Mouse (Mus musculus): ENCODE measurements around the gene Cdc34.

Gene Cdc34

GRCm38 (mm10) chr10:79681591-79682245, at the start of gene Cdc34:
Gene Cdc34, plus strand, starts transcription at chr10:79682195.
- peak; percentile 99 for DNase-seq (ENCODE audit: low read depth)

DNA sequence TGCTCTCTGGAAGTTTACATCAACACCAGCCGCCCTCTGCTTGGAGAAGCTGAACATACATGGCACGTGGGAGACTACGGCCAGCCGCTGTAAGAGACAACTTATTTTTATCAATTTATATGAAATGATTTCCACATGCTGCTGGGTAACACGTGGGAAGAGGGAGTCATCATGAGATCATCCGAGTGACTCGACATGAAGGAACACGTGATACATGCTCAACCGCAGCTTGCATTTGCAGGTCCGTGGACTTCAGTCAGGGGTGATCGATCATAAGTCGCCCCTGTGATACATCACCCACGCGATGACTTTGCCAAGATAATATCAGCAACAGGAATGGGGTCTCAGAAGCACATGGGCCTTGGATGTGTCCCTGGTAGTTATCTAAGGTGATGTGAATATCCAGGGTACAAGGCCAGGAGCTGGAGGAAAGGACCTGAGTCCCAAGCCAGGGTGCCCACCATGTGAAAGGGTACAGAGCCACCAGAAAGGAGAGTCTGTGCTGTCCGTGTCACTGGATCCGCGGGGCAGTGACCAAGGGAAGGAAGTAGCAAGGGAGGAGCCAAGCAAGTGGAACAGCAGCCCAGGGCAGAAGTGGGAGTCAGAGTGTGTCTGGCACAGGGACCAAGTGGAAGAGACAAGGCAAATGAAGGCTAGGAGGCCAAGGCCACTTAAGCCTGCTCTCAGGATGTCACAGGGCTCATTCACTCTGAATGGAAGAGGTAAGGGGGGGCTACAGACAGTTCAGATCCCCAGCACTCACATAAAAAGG, 48.8 kb upstream of the Cdc34 start:
- peak; percentile 70 for DNase-seq (ENCODE audit: low read depth)

DNA sequence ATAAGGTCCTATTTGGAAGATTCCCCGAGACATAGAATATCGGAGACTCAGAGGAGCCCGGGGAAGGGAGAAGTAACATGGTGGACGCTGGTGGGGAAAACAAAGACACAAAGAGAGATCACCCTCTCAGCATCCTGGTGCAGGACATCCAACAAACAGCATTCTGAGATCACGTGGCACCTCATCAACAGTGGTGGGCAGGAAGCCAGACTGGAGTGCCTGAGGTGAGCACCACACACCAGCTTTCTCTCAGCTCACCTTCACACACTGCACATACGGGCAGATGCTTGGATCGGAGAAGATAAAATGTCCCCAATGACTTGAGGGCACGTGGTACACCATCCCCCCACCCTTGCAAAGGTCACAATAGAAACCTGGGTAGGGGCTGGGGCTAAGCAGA, 45.7 kb upstream of the Cdc34 start:
- DNase-seq (ENCODE audit: low read depth): no peak

- DNase-seq (ENCODE audit: low read depth): no peak
Observed at GRCm38 (mm10) chr10:79637128-79638110, 44.6 kb upstream of the Cdc34 start, which contains the start of gene Shc2. Gene Shc2, minus strand, starts transcription at chr10:79637918.

DNA sequence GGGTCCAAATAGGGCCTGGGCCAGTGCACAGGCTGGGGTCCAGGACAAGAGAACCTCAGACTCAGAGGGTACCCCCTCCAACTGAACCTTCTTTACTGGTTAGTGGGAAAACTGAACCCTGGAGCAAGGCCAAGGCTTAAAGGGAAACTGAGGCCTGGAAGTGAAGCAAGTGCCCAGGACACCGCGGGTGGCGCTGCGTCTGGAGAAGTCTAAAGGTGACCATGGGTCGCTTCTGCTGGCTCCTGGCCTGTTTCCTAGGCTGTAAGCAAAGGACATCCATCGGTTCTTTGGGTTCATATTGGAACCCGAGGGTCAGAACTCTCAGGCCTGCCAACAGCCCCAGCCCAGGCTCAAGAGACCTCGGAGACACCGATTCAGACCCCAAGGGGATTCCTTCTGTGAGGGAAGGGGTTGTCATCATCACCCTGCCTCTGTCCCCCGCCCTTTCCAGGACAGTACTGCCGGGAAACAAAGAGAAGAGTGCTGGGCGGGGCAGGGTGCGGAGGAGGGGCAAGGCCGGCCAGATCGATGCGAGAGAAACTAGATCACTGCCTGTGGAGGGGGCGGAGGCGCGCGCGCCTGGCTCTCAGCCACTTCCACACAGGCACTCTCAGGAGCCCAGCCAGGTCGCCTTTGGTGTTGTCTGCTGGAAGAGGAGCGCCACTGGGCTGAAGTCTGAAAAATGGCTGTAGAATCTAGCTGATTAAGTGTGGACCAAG, 43.4 kb upstream of the Cdc34 start:
- DNase-seq (ENCODE audit: low read depth): no peak

GRCm38 (mm10) chr10:79645711-79646110, 36.3 kb upstream of the Cdc34 start, which contains the start of gene Odf3l2:
Gene Odf3l2, minus strand, starts transcription at chr10:79645738.
- DNase-seq (ENCODE audit: low read depth): no peak

GRCm38 (mm10) chr10:79649070-79649751, 32.8 kb upstream of the Cdc34 start:
- peak; percentile 71 for DNase-seq (ENCODE audit: low read depth)

- DNase-seq (ENCODE audit: low read depth): no peak
Observed at GRCm38 (mm10) chr10:79652789-79653188, 29.2 kb upstream of the Cdc34 start.

DNA sequence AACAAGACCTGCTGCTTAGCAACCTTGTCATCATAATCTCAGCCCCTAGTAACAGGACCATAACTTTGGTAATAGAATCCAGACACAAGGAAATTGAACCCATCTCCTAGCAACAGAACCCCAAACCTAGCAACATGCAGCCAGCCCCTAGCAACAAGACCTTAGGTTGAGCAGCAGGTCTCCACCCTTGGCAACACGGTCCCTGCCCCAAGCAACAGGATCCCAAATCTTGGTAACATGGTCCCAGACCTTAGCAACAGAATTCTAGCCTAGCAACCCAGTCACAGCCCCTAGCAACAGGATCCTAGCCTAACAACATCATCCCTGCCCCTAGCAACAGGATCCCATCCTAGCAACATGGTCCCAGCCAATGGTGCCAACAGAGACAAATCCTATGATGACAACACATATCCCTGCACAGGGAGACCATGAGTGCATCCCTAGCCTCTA, 27.0 kb upstream of the Cdc34 start:
- DNase-seq (ENCODE audit: low read depth): no peak

GRCm38 (mm10) chr10:79658829-79659228, 23.2 kb upstream of the Cdc34 start:
- peak; percentile 40 for DNase-seq (ENCODE audit: low read depth)

- peak; percentile 27 for DNase-seq (ENCODE audit: low read depth)
Observed at GRCm38 (mm10) chr10:79660298-79660697, 21.7 kb upstream of the Cdc34 start.

GRCm38 (mm10) chr10:79661861-79662260, 20.1 kb upstream of the Cdc34 start:
- peak; percentile 24 for DNase-seq (ENCODE audit: low read depth)

DNA sequence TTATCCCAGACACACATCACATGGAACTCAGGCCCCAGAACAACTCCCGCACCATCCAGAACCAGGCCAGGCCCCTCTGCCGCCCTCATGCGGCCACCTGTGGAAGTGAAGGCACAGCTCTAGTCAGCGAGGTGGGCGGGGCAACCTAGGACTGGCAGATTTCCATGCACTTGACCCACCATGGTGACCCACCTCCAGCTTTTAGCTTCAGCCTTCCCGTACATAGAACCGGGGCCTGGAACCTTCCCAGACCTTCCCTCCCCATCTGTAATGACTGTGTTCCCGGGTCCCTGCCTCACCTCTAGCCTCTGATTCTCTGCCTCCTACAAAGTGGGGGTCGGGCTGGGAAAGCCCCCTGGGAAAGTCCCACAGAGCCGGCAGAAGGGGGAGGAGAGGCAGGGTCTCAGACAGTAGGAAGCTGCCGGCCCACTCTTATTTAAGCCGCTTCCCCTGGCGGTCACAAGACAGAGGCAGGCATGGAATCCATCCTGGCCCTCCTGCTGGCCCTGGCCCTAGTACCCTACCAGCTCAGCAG, 17.8 kb upstream of the Cdc34 start, which contains the start of gene Madcam1:
Madcam1 (plus strand) TSS at position 429 of the 535 bp plus-strand sequence.
- DNase-seq (ENCODE audit: low read depth): peak; percentile 64

GRCm38 (mm10) chr10:79665051-79665450, 16.9 kb upstream of the Cdc34 start:
- no peak for DNase-seq (ENCODE audit: low read depth)

DNA sequence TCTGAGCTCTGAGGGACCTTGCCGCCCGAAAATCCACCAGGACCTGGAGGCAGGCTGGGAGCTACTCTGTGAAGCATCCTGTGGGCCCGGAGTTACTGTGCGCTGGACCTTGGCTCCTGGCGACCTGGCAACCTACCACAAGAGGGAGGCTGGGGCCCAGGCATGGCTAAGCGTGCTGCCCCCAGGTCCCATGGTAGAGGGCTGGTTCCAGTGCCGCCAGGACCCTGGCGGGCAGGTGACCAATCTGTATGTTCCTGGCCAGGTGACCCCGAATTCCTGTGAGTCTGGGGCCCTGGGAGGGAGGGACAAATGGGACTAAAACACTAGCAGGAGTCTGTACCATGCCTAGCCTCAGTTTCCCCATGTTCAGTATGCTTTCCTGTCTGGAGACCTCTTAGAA, 15.5 kb upstream of the Cdc34 start:
- DNase-seq (ENCODE audit: low read depth): no peak

GRCm38 (mm10) chr10:79668076-79668475, 13.9 kb upstream of the Cdc34 start:
- DNase-seq (ENCODE audit: low read depth): no peak

- peak; percentile 98 for DNase-seq (ENCODE audit: low read depth)
Observed at GRCm38 (mm10) chr10:79668771-79669575, 13.0 kb upstream of the Cdc34 start, which contains the start of gene Tpgs1. Gene Tpgs1, plus strand, starts transcription at chr10:79669369.

DNA sequence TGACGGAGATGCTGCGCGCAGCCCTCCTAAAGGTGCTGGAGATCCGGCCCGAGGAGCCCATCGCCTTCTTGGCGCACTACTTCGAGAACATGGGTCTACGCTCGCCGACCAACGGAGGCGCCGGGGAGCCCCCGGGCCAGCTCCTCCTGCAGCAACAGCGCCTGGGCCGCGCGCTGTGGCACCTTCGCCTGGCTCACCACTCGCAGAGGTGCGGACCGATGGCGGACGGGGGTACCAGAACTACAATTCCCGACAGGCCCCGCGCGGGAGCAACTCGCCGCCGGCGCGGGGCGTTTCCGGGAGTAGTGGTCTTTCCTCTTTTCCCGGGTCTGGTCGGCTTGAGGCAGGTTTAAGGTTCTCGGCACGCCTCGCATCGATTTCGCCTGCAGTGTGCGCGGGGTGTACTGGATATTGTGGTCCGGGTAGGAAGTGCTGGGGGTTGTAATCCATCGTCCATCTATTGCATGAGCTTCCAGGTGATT, 12.4 kb upstream of the Cdc34 start:
- peak; percentile 66 for DNase-seq (ENCODE audit: low read depth)

Measured in 416B (cell line).